Mouse (Mus musculus) hindbrain, embryonic 16.5 days (tissue): ENCODE data around the gene Osbpl6. TPM values are rescaled to one million over a fixed set of nuclear protein-coding genes. Genes with fewer than 3 reads are reported as not detected.

ENCODE experiments used
- ATAC-seq: fragments of 200-750 bp; cut with Nextera tagmentation; 2 replicates; pipeline ENCODE4 v1.8.0; 2017; ENCODE audit warnings: moderate TSS enrichment, moderate library complexity
- H3K27ac ChIP-seq: fragments of 300-500 bp; sonication (generic); 2 replicates; pipeline ENCODE4 v1.5.1; 2014; ENCODE audit warnings: low read depth, mild to moderate bottlenecking, control low read depth, low read length, moderate library complexity
- H3K27me3 ChIP-seq: fragments of 300-500 bp; sonication (generic); replicated peaks from 2 replicates; pipeline ENCODE4 v1.6.1; 2014; ENCODE audit warnings: low read length; ENCODE audit not compliant: control insufficient read depth, insufficient read depth
- H3K36me3 ChIP-seq: fragments of 300-500 bp; sonication (generic); 2 replicates; pipeline ENCODE4 v1.6.1; 2014; ENCODE audit warnings: mild to moderate bottlenecking, low read length, moderate library complexity, mixed read lengths; ENCODE audit not compliant: control insufficient read depth, insufficient read depth
- H3K4me1 ChIP-seq: fragments of 300-500 bp; sonication (generic); 2 replicates; pipeline ENCODE4 v1.6.1; 2014; ENCODE audit warnings: low read depth, low read length; ENCODE audit not compliant: control insufficient read depth, insufficient read depth
- H3K4me2 ChIP-seq: fragments of 300-500 bp; sonication (generic); 2 replicates; pipeline ENCODE4 v1.6.1; 2014; ENCODE audit warnings: mild to moderate bottlenecking, low read length, control low read depth, moderate library complexity
- H3K4me3 ChIP-seq: fragments of 300-500 bp; sonication (generic); 2 replicates; pipeline ENCODE4 v1.5.1; 2014; ENCODE audit warnings: mild to moderate bottlenecking, low read length, control low read depth, moderate library complexity
- H3K9ac ChIP-seq: fragments of 300-500 bp; sonication (generic); 2 replicates; pipeline ENCODE4 v1.6.1; 2014; ENCODE audit warnings: low read depth, mild to moderate bottlenecking, control low read depth, low read length, moderate library complexity
- H3K9me3 ChIP-seq: fragments of 300-500 bp; sonication (generic); 2 replicates; pipeline ENCODE4 v1.6.1; 2014; ENCODE audit warnings: mild to moderate bottlenecking, low read length, moderate library complexity; ENCODE audit not compliant: control insufficient read depth
- WGBS: fragments of 180-500 bp; shearing (Covaris S2); extraction: QIAGEN DNeasy Blood & Tissue Kit; methylation state at CpG from one replicate; pipeline ENCODE4 v1.1.7; 2014; 5-methylcytosine and 5-hydroxymethylcytosine counted together
- polyA plus RNA-seq: library from polyadenylated mRNA; unstranded; fragments of >200 nt; fragmentation: Nextera tagmentation; extraction: Ambion mirVana; gene quantifications from 2 replicates; pipeline ENCODE4 v1.2.1, GENCODE M21; 2015

The Osbpl6 gene
- polyA plus RNA-seq, 1 experiment from 2014 or later, result 27.5 TPM

GRCm38 (mm10) chr2:76590221-76590620 lies 183.9 kb downstream of the Osbpl6 start:
- H3K4me3 ChIP-seq, result no peak overlapping the region
- H3K9me3 ChIP-seq, result no peaks in the 10 kb centered on the region
- no peak overlapping the region for H3K9ac ChIP-seq
- H3K4me1 ChIP-seq, result no peaks in the 10 kb centered on the region
- WGBS, result 92% methylated on average over 7 of the region's 7 CpGs
- ATAC-seq, result no peak
- H3K27ac ChIP-seq, result no peak overlapping the region
- peaks cover 30% of the 10 kb centered on the region for H3K36me3 ChIP-seq
- no peaks in the 10 kb centered on the region for H3K27me3 ChIP-seq
- no peak overlapping the region for H3K4me2 ChIP-seq

GRCm38 (mm10) chr2:76592401-76592924 lies 186.2 kb downstream of the Osbpl6 start:
- no peaks in the 10 kb centered on the region for H3K9me3 ChIP-seq
- peaks cover 24% of the 10 kb centered on the region for H3K36me3 ChIP-seq
- no peak overlapping the region for H3K4me2 ChIP-seq
- ATAC-seq, result no peak
- no peak overlapping the region for H3K9ac ChIP-seq
- H3K4me3 ChIP-seq, result no peak overlapping the region
- 84% methylated on average over 3 of the region's 3 CpGs for WGBS
- H3K27ac ChIP-seq, result no peak overlapping the region
- no peaks in the 10 kb centered on the region for H3K27me3 ChIP-seq
- H3K4me1 ChIP-seq, result no peaks in the 10 kb centered on the region

DNA sequence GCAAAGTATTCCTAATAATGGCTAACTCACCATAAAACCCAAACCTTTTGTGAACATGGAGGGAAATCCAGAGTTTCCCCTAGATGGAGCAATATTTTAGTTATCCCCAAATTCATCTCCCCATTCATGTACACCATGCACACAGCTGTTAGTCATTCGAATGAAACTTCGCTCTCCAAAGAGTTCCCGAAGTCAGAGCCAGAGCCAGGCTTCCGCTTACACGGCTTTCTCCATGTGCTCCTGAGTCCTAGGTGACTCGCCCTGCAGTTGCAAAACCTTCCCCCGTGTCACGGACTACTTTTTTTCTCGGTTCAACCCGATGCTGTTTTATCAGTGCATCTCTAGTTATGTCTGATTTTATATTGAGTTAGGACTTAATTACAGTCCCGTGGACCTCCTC lies 191.2 kb downstream of the Osbpl6 start:
- Histone ChIP-seq H3K9me3 (no peaks in the 10 kb centered on the region), H3K4me2 (no peak overlapping the region), H3K4me1 (no peaks in the 10 kb centered on the region), H3K27ac (no peak overlapping the region), H3K36me3 (peaks cover 14% of the 10 kb centered on the region), H3K27me3 (no peaks in the 10 kb centered on the region), H3K9ac (no peak overlapping the region), H3K4me3 (no peak overlapping the region)
- 87% methylated on average over 11 of the region's 11 CpGs for WGBS
- no peak for ATAC-seq

- Histone ChIP-seq H3K4me2 (no peak overlapping the region), H3K27me3 (no peaks in the 10 kb centered on the region), H3K4me1 (no peaks in the 10 kb centered on the region), H3K27ac (no peak overlapping the region), H3K36me3 (peaks cover 6% of the 10 kb centered on the region; the same call in 1 of the 2 replicates), H3K9me3 (no peaks in the 10 kb centered on the region), H3K9ac (no peak overlapping the region), H3K4me3 (no peak overlapping the region)
- no peak for ATAC-seq
- 65% methylated on average over 5 of the region's 5 CpGs for WGBS
Measured at GRCm38 (mm10) chr2:76599214-76599613, 192.9 kb downstream of the Osbpl6 start.

GRCm38 (mm10) chr2:76602256-76602655 lies 195.9 kb downstream of the Osbpl6 start:
- H3K36me3 ChIP-seq, result no peaks in the 10 kb centered on the region
- H3K9ac ChIP-seq, result no peak overlapping the region
- H3K27ac ChIP-seq, result no peak overlapping the region
- no peaks in the 10 kb centered on the region for H3K4me1 ChIP-seq
- no peak overlapping the region for H3K4me2 ChIP-seq
- no peak overlapping the region for H3K4me3 ChIP-seq
- H3K27me3 ChIP-seq, result no peaks in the 10 kb centered on the region
- ATAC-seq, result no peak
- H3K9me3 ChIP-seq, result no peaks in the 10 kb centered on the region
- 96% methylated on average over 1 of the region's 1 CpGs for WGBS

GRCm38 (mm10) chr2:76606704-76607103 lies 200.4 kb downstream of the Osbpl6 start:
- 95% methylated on average over 3 of the region's 3 CpGs for WGBS
- no peak for ATAC-seq

GRCm38 (mm10) chr2:76610326-76611104 lies 204.2 kb downstream of the Osbpl6 start:
- no peaks in the 10 kb centered on the region for H3K36me3 ChIP-seq
- H3K27ac ChIP-seq, result no peak overlapping the region
- H3K4me2 ChIP-seq, result no peak overlapping the region
- H3K27me3 ChIP-seq, result no peaks in the 10 kb centered on the region
- no peak for ATAC-seq
- no peak overlapping the region for H3K4me3 ChIP-seq
- no peak overlapping the region for H3K9ac ChIP-seq
- no peaks in the 10 kb centered on the region for H3K9me3 ChIP-seq
- 80% methylated on average over 10 of the region's 10 CpGs for WGBS
- H3K4me1 ChIP-seq, result no peaks in the 10 kb centered on the region

More at GRCm38 (mm10) chr2:76606704-76607103, 200.4 kb downstream of the Osbpl6 start:
- Histone ChIP-seq H3K9me3 (no peaks in the 10 kb centered on the region), H3K4me3 (no peak overlapping the region), H3K9ac (no peak overlapping the region), H3K27ac (no peak overlapping the region), H3K27me3 (no peaks in the 10 kb centered on the region), H3K4me2 (no peak overlapping the region), H3K4me1 (no peaks in the 10 kb centered on the region), H3K36me3 (no peaks in the 10 kb centered on the region)

GRCm38 (mm10) chr2:76611996-76612395 lies 205.7 kb downstream of the Osbpl6 start:
- Histone ChIP-seq H3K9ac (no peak overlapping the region), H3K36me3 (no peaks in the 10 kb centered on the region), H3K4me2 (no peak overlapping the region), H3K27me3 (no peaks in the 10 kb centered on the region), H3K4me1 (no peaks in the 10 kb centered on the region), H3K27ac (no peak overlapping the region), H3K4me3 (no peak overlapping the region), H3K9me3 (no peaks in the 10 kb centered on the region)
- 78% methylated on average over 3 of the region's 3 CpGs for WGBS
- ATAC-seq, result no peak

GRCm38 (mm10) chr2:76618078-76618477 lies 211.8 kb downstream of the Osbpl6 start:
- H3K4me1 ChIP-seq, result no peaks in the 10 kb centered on the region
- H3K27me3 ChIP-seq, result no peaks in the 10 kb centered on the region
- H3K4me2 ChIP-seq, result no peak overlapping the region
- H3K4me3 ChIP-seq, result no peak overlapping the region
- WGBS, result 31% methylated on average over 1 of the region's 1 CpGs
- H3K9ac ChIP-seq, result no peak overlapping the region
- no peak overlapping the region for H3K27ac ChIP-seq
- H3K9me3 ChIP-seq, result no peaks in the 10 kb centered on the region
- H3K36me3 ChIP-seq, result no peaks in the 10 kb centered on the region
- peak; percentile 60 for ATAC-seq
